Mouse (Mus musculus) bone marrow, adult 2 months (tissue): ENCODE data around the gene Gnb2.

Experiments used
- CTCF ChIP-seq: fragments of 200-500 bp; IDR thresholded peaks from 2 replicates; pipeline ENCODE4 v1.5.1; 2011; ENCODE audit warnings: low read length, control low read depth; ENCODE audit not compliant: control insufficient read depth, insufficient read depth
- POLR2A ChIP-seq: fragments of 200-500 bp; IDR thresholded peaks from 2 replicates; pipeline ENCODE4 v1.6.1; 2011; ENCODE audit warnings: low read depth, mild to moderate bottlenecking, control low read depth, low read length, borderline replicate concordance; ENCODE audit not compliant: control insufficient read depth

DNA sequence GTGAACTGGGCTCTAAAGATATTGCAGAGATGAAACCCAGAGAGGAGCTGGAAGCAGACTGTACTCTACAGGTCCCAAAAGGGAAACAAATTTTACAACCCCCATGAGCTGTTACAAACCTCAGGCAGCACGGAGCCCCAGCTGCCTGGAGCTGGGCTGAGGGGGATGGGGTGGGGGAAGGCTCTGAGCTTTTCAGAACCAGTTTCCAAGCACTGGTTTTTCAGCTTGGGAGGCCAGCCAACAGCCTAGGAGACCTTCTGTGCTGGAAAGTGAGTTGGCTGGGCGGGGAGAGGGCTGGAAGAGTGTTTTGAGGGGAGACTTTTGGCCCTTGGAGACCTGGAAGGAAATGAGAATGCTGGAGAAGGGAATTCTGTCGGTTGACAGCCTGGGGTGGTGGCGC is 41.8 kb downstream of the Gnb2 start:
- TF ChIP-seq POLR2A (no peak), CTCF (no peak)
